Mouse (Mus musculus) inflammation-experienced regulatory T-cells, adult 16 weeks (primary cell): ENCODE data around the gene Oxct1. TPM values are rescaled to one million over a fixed set of nuclear protein-coding genes. Genes with fewer than 3 reads are reported as not detected.

ENCODE experiments used
- polyA plus RNA-seq: library from polyadenylated mRNA; unstranded; fragments of 100-300 nt; shearing (Covaris generic); gene quantifications from one replicate; pipeline ENCODE4 v1.2.1, GENCODE M21; 2017

Oxct1 gene
- polyA plus RNA-seq = 72.4 TPM

DNA sequence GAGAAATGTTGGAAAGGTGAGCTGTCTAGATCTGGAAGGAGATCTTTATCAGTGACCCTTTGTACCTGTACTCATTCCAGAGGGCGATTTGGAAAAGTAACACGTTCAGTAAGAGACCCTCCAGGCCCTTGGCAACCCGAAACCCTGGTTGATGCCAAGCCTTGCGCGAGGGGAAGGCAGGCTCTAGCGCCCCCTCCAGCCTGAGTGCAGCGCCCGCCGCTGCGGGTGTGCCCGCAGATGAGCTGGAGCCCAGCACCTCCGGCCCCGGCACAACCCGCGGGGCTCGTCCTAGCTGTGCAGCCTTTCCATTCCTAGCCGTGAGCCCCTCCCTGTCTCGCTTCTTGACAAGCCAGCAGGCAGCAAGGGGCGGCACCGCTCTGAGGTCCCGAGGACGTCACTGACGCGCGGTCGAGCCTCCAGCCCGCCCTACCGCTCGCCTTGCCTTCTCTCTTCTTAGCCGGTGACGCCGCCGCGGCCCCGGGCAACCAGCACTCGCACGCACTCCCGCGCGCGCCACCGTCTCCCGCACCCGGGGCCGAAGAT, at the start of gene Oxct1:
Oxct1 (plus strand) TSS at position 153 of the 543 bp plus-strand sequence.

GRCm38 (mm10) chr15:3979061-3979848, 46.9 kb upstream of the Oxct1 start, which contains the start of gene Fbxo4:
TSS of gene Fbxo4 (minus strand) at chr15:3979573.

DNA sequence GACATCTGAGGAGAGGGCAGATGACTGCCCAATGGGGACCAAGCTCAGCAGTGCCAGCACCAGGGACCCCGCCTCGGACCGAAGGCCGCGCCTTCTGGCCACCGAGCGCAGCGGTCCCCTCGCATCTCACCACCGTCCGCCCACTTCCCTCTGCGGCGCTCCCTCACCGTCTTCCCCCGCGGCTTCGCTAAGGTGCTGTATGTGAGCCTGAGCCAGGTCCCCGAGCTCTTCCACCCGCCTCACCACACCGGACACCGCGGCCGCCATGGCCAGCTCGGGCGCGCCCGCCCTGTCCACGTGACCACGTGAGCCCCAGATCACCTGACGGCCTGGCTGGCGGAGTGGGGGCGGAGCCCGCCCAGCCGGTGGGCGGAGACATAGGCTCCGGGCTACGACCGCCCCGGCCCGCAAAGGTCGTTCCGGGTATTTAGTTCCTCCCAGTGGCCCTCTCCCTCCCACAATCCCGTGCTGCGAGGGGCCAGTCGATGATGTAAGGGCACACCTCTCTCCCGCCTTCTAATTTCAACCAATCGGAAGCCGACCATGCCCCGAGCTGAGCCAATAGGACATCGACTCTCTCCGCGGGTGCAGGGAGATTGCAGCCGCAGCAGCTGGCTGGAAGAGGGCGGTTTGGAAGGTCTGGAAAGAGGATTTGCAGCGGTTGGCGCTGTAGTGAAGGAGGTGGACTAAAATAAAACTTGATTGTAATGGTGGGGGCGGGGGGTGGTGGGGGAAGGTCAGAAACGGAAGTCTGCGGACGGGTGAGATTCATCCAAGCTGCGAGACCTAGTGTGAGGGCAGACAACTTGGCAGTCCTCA, 30.5 kb upstream of the Oxct1 start, which contains the start of gene AW549877:
AW549877 (minus strand) TSS at position 297 of the 819 bp plus-strand sequence.

Other genes starting within 250 kb of the Oxct1 start
- 6.5 TPM for gene Fbxo4, start 46.8 kb upstream of the Oxct1 start, polyA plus RNA-seq
- gene AW549877, start 30.6 kb upstream of the Oxct1 start, polyA plus RNA-seq = 62.1 TPM